Mouse (Mus musculus) adrenal gland, postnatal 25 days (tissue): ENCODE measurements around the gene Msrb3. TPM values are rescaled to one million over a fixed set of nuclear protein-coding genes. Genes with fewer than 3 reads are reported as not detected.

Experiments used
- DNase-seq: peaks from one replicate; pipeline ENCODE4 v3.0.0; 2021; ENCODE audit warnings: mixed read lengths
- total RNA-seq: library from RNA; stranded (reverse); gene quantifications from 2 replicates; pipeline ENCODE4 v1.2.3, GENCODE M21; 2021

Gene Msrb3
- total RNA-seq, 1 experiment from 2014 or later, result 46.9 TPM

- peak; percentile 48 for DNase-seq
Observed at GRCm38 (mm10) chr10:120898357-120898756, 544 bp downstream of the Msrb3 start.

- DNase-seq, result no peak
Observed at GRCm38 (mm10) chr10:120895899-120896289, 3.0 kb downstream of the Msrb3 start.

GRCm38 (mm10) chr10:120894978-120895898 lies 3.7 kb downstream of the Msrb3 start:
- DNase-seq, result no peak

GRCm38 (mm10) chr10:120893938-120894337 lies 5.0 kb downstream of the Msrb3 start:
- no peak for DNase-seq

GRCm38 (mm10) chr10:120891131-120891530 lies 7.8 kb downstream of the Msrb3 start:
- DNase-seq, result no peak

- DNase-seq, result no peak
Observed at GRCm38 (mm10) chr10:120890592-120890991, 8.3 kb downstream of the Msrb3 start.

GRCm38 (mm10) chr10:120888531-120888930 lies 10.4 kb downstream of the Msrb3 start:
- no peak for DNase-seq

GRCm38 (mm10) chr10:120884220-120884619 lies 14.7 kb downstream of the Msrb3 start:
- no peak for DNase-seq

- no peak for DNase-seq
Observed at GRCm38 (mm10) chr10:120883732-120884131, 15.2 kb downstream of the Msrb3 start.

- DNase-seq, result no peak
Observed at GRCm38 (mm10) chr10:120883069-120883415, 15.9 kb downstream of the Msrb3 start.

- DNase-seq, result no peak
Observed at GRCm38 (mm10) chr10:120882347-120883068, 16.4 kb downstream of the Msrb3 start.

- DNase-seq, result no peak
Observed at GRCm38 (mm10) chr10:120876549-120877270, 22.2 kb downstream of the Msrb3 start.

GRCm38 (mm10) chr10:120875672-120876463 lies 23.0 kb downstream of the Msrb3 start:
- DNase-seq, result peak; percentile 90

- DNase-seq, result no peak
Observed at GRCm38 (mm10) chr10:120874261-120874660, 24.6 kb downstream of the Msrb3 start.

- DNase-seq, result no peak
Observed at GRCm38 (mm10) chr10:120873646-120874201, 25.2 kb downstream of the Msrb3 start.

GRCm38 (mm10) chr10:120872483-120872862 lies 26.4 kb downstream of the Msrb3 start:
- peak; percentile 51 for DNase-seq

GRCm38 (mm10) chr10:120871630-120872482 lies 27.0 kb downstream of the Msrb3 start:
- no peak for DNase-seq

GRCm38 (mm10) chr10:120871096-120871495 lies 27.8 kb downstream of the Msrb3 start:
- DNase-seq, result no peak

- DNase-seq, result no peak
Observed at GRCm38 (mm10) chr10:120869241-120869775, 29.6 kb downstream of the Msrb3 start.

GRCm38 (mm10) chr10:120864446-120864845 lies 34.5 kb downstream of the Msrb3 start:
- DNase-seq, result peak; percentile 68
